Mouse (Mus musculus) intestine, embryonic 14.5 days (tissue): ENCODE measurements around the gene Gm12355. TPM values are rescaled to one million over a fixed set of nuclear protein-coding genes. Genes with fewer than 3 reads are reported as not detected.
"Not testable (repeated sequence)": the region's sequence is repeated elsewhere in the genome, so short reads cannot be mapped to it uniquely, and the experiment has no call there.

Experiments used
- ATAC-seq: fragments of 200-750 bp; cut with Nextera tagmentation; replicated peaks from 2 replicates; pipeline ENCODE4 v1.8.0; 2017; ENCODE audit warnings: low read depth, moderate number of reproducible peaks, moderate TSS enrichment, moderate library complexity; ENCODE audit not compliant: low FRiP score, low TSS enrichment
- DNase-seq: peaks from one replicate; pipeline ENCODE4 v3.0.0-alpha.2; 2018; ENCODE audit warnings: low spot score
- H3K27ac ChIP-seq: fragments of 300-500 bp; sonication (generic); 2 replicates; pipeline ENCODE4 v1.5.1; 2014; ENCODE audit warnings: low read depth, mild to moderate bottlenecking, control low read depth
- H3K27me3 ChIP-seq: fragments of 300-500 bp; sonication (generic); replicated peaks from 2 replicates; pipeline ENCODE4 v1.6.1; 2014; ENCODE audit warnings: low read length, control low read depth; ENCODE audit not compliant: control insufficient read depth, insufficient read depth
- H3K36me3 ChIP-seq: fragments of 300-500 bp; sonication (generic); 2 replicates; pipeline ENCODE4 v1.6.1; 2014; ENCODE audit warnings: low read length, control low read depth; ENCODE audit not compliant: control insufficient read depth, insufficient read depth
- H3K4me1 ChIP-seq: fragments of 300-500 bp; sonication (generic); replicated peaks from 2 replicates; pipeline ENCODE4 v1.6.1; 2014; ENCODE audit warnings: low read length, control low read depth, mixed read lengths; ENCODE audit not compliant: control insufficient read depth, insufficient read depth
- H3K4me2 ChIP-seq: fragments of 300-500 bp; sonication (generic); 2 replicates; pipeline ENCODE4 v1.6.1; 2014; ENCODE audit warnings: low read length
- H3K4me3 ChIP-seq: fragments of 300-500 bp; sonication (generic); 2 replicates; pipeline ENCODE4 v1.5.1; 2014; ENCODE audit warnings: low read depth, low read length, control low read depth, mixed read lengths
- H3K9ac ChIP-seq: fragments of 300-500 bp; sonication (generic); 2 replicates; pipeline ENCODE4 v1.6.1; 2014; ENCODE audit warnings: mild to moderate bottlenecking, low read length
- H3K9me3 ChIP-seq: fragments of 300-500 bp; sonication (generic); 2 replicates; pipeline ENCODE4 v1.6.1; 2016; ENCODE audit warnings: low read length, control low read depth; ENCODE audit not compliant: control insufficient read depth
- WGBS: fragments of 180-500 bp; shearing (Covaris S2); extraction: QIAGEN DNeasy Blood & Tissue Kit; methylation state at CpG from one replicate; pipeline ENCODE4 v1.1.7; 2014; 5-methylcytosine and 5-hydroxymethylcytosine counted together
- polyA plus RNA-seq: library from polyadenylated mRNA; unstranded; fragments of >200 nt; fragmentation: Nextera tagmentation; extraction: Ambion mirVana; gene quantifications from 2 replicates; pipeline ENCODE4 v1.2.1, GENCODE M21; 2014

Gm12355 gene
- polyA plus RNA-seq, 1 experiment from 2014 or later: 1.3 TPM

DNA sequence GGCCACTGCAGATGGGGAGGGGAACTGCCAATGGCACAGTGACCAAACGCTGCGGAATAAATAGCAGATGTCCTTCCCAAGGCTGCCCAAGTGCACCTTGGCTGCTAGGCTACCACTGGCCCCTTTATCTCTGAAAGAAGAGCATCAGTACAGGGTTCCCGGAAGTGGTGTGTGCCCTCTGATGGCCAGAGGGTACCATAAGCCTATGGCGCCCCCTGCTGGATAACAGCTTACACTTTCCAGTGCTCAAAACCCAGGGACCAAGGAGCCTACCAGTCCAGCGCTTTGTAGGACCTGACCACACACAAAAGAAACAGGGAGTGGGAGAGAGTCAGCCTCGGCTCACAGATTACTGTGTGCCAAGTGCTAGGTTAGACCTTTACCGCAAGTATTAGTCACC is 29.6 kb upstream of the Gm12355 start:
- H3K9me3 ChIP-seq, H3K4me3 ChIP-seq, H3K36me3 ChIP-seq, H3K27ac ChIP-seq, H3K4me2 ChIP-seq, H3K9ac ChIP-seq, H3K27me3 ChIP-seq, H3K4me1 ChIP-seq: not testable (repeated sequence)
- WGBS: 13% methylated on average over 7 of the region's 7 CpGs
- DNase-seq (peak; percentile 70), ATAC-seq (peak; percentile 47; the same call in 1 of the 2 replicates)

DNA sequence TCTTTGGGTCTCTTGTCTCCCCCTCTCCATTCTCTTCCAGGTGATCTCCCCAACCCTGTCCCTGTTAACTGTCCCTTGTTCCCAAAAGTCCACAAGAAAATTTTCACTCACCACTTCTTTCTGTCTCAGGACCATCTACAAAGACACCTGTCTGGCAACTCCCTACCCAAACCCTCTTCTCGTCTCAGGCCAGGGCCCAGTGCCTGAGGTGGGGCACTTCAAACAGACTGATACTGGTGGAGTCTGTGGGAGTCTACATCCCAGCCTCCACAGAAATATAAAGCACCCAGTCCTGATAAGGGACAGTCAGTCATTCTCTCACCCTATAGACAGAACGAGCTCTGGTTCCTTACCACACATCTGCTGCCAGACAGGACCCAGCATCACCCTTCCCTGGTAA is 21.0 kb upstream of the Gm12355 start, which contains the start of gene Gsdma2:
TSS of gene Gsdma2 (plus strand) at position 301 of the 400 bp plus-strand sequence.
- H3K9ac ChIP-seq: no peak within 1 kb of the TSS
- H3K4me2 ChIP-seq: no peak within 1 kb of the TSS
- H3K36me3 ChIP-seq: no peaks in the 10 kb centered on the region
- H3K27ac ChIP-seq: no peak within 1 kb of the TSS
- ATAC-seq: no peak
- no peaks in the 10 kb centered on the region for H3K4me1 ChIP-seq
- WGBS: 34% methylated on average over 2 of the region's 2 CpGs
- no peaks in the 10 kb centered on the region for H3K27me3 ChIP-seq
- no peak for DNase-seq
- H3K4me3 ChIP-seq: no peak within 1 kb of the TSS
- no peaks in the 10 kb centered on the region for H3K9me3 ChIP-seq

DNA sequence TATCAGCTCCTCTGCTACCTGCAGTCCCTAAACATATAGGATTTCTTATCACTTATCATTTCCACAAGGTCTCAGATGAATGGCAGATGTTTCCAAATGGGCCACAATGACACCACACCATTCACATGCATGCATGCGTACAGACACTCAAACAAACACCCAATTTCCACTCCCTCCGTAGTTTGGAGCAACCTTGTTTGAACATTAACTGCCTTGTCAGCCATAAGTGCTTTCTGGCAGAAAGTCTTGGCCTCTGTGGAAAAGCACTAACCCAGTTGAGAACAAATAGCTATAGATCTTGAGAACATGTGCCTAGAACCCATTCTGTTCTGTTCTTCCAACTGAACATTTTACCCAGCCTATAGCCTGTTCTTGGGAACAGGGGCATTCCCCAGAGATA is 20.5 kb upstream of the Gm12355 start:
- H3K36me3 ChIP-seq: no peaks in the 10 kb centered on the region

DNA sequence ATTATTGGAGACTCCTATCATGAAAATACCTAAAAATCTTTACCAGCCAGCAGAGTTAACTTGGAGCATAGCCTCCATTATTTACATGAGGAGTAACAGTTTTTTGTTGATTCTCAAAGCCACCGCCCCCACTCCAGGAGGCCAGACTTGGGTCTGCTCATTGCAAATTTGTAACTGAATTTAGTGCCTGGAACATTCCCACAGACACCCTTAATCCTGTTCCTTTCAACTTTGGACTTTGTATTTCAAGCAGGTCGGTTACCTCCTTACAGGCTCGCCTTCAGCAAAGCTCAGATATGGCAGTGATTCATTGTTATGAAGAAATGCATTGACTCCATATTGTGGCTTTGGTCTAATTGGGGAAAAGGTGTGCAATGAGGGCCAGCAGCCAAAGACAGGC is 19.3 kb upstream of the Gm12355 start:
- DNase-seq (no peak), ATAC-seq (no peak)
- Histone ChIP-seq H3K36me3 (no peaks in the 10 kb centered on the region), H3K9me3 (no peaks in the 10 kb centered on the region), H3K27me3 (no peaks in the 10 kb centered on the region), H3K4me3 (no peak overlapping the region), H3K9ac (no peak overlapping the region), H3K27ac (no peak overlapping the region), H3K4me2 (no peak overlapping the region), H3K4me1 (no peaks in the 10 kb centered on the region)
- 70% methylated on average over 3 of the region's 3 CpGs for WGBS

More for the DNA sequence above, 20.5 kb upstream of the Gm12355 start:
- no peak for DNase-seq
- 64% methylated on average over 2 of the region's 2 CpGs for WGBS
- H3K9me3 ChIP-seq: no peaks in the 10 kb centered on the region
- no peak overlapping the region for H3K4me2 ChIP-seq
- H3K4me3 ChIP-seq: no peak overlapping the region
- no peak overlapping the region for H3K9ac ChIP-seq
- H3K27ac ChIP-seq: no peak overlapping the region
- ATAC-seq: no peak
- no peaks in the 10 kb centered on the region for H3K27me3 ChIP-seq
- no peaks in the 10 kb centered on the region for H3K4me1 ChIP-seq

DNA sequence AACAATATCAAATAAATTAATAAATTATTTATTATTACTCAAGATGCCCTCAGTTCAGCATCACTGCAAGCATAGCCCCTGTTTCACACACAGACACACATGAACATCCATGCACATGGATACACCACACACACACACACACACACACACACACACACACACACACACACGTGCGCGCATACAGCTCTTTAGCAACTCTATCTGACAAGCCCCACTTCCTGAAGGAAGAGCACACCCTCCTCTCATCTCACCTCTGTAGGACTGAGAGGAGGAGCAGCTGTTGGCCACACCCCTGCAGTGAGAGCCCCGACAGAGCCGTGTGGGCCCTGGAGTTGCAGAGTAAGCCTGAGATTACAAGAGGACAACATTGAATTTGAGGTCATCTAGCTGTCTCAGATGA is 14.6 kb upstream of the Gm12355 start:
- H3K4me1 ChIP-seq: no peaks in the 10 kb centered on the region
- H3K4me3 ChIP-seq: no peak overlapping the region
- no peaks in the 10 kb centered on the region for H3K36me3 ChIP-seq
- H3K27ac ChIP-seq: no peak overlapping the region
- H3K9me3 ChIP-seq: no peaks in the 10 kb centered on the region
- ATAC-seq: no peak
- H3K27me3 ChIP-seq: no peaks in the 10 kb centered on the region
- no peak overlapping the region for H3K9ac ChIP-seq
- H3K4me2 ChIP-seq: no peak overlapping the region
- no peak for DNase-seq
- 54% methylated on average over 5 of the region's 5 CpGs for WGBS

DNA sequence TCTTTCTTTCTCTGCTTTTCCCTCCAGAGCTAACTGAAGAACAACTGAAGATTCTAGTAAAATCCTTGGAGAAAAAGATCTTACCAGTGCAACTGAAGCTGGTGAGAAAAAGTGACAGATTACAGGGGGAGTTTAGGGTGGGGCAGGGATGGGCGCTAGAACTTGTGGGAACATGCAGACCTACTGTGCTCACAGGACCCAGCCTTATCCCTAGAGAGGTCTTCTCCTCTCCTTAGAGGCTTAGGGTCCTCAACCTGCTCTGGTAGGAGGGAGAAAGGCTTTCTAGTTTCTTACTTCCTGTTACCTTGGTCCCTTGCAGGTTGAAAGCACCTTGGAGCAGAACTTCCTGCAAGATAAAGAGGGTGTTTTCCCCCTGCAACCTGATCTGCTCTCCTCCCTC is 12.0 kb upstream of the Gm12355 start:
- DNase-seq (no peak), ATAC-seq (no peak)
- Histone ChIP-seq H3K9ac (no peak overlapping the region), H3K27me3 (no peaks in the 10 kb centered on the region), H3K9me3 (no peaks in the 10 kb centered on the region), H3K36me3 (no peaks in the 10 kb centered on the region), H3K4me3 (no peak overlapping the region), H3K4me2 (no peak overlapping the region), H3K4me1 (no peaks in the 10 kb centered on the region), H3K27ac (no peak overlapping the region)
- WGBS: 76% methylated on average over 1 of the region's 1 CpGs

DNA sequence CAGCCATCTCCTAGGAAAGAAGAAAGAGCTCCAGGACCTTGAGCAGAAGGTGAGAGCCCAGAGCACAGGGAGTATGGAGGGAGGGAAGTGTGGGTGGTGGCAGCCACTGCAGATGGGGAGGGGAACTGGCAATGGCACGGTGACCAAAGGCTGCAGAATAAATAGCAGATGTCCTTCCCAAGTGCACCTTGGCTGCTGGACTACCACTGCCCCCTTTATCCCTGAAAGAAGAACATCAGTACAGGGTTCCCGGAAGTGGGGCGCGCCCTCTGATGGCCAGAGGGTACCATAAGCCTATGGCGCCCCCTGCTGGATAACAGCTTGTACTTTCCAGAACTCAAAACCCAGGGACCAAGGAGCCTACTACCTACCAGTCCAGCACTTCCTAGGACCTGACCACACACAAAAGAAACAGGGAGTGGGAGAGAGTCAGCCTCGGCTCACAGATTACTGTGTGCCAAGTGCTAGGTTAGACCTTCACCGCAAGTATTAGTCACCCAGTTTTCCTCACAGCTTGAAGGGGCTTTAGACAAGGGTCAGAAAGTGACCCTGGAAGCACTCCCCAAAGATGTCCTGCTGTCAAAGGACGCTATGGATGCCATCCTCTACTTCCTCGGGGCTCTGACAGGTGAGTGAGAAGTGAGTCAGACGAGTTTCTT is 10.0 kb upstream of the Gm12355 start:
- not testable (repeated sequence) for H3K9ac ChIP-seq, H3K4me3 ChIP-seq, ATAC-seq, H3K36me3 ChIP-seq, H3K27ac ChIP-seq, H3K4me1 ChIP-seq, H3K27me3 ChIP-seq, H3K4me2 ChIP-seq, H3K9me3 ChIP-seq
- WGBS: 41% methylated on average over 10 of the region's 10 CpGs
- peak; percentile 57 for DNase-seq

DNA sequence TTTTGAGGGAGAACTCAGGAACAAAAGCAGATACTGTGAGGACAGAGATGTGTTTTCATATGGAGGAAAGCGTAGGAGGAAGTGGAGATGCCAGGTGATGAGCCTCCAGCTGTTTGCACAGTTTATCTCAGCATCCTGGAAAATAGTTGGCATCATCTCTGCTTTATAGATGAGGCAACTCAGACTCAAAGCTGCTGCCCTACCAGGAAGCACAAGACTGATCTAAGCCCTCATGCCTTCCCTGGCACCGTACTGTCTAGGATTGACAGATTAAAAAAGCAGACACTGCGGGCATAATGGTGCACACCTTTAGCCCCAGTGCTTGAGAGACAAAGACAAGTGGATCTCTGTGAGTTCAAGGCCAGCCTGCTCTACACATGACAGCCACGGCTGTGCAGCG is 5.2 kb upstream of the Gm12355 start:
- no peaks in the 10 kb centered on the region for H3K9me3 ChIP-seq

DNA sequence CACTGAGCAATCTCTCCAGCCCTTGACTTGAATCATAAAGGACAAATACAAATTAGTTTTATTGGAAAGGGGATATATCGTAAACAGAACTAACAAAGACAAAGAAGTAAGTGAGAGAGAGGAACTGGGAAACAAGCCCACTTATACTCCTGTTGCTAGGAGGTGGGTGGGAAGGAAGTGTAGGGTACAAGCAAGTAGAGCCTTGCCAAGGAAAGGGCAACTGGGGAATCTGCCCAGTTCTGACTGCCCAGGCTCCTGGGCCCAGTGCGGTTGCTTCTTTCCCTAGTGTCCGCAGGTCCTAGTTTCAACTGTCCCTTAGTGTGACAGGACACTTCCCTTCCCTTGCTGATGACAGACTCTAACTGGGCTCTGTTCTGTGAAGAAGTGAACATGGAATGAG is 3.2 kb upstream of the Gm12355 start:
- no peak for ATAC-seq
- no peak for DNase-seq
- 92% methylated on average over 3 of the region's 3 CpGs for WGBS
- Histone ChIP-seq H3K36me3 (no peaks in the 10 kb centered on the region), H3K27ac (no peak overlapping the region), H3K9ac (no peak overlapping the region), H3K9me3 (no peaks in the 10 kb centered on the region), H3K4me3 (no peak overlapping the region), H3K27me3 (no peaks in the 10 kb centered on the region), H3K4me1 (no peaks in the 10 kb centered on the region), H3K4me2 (no peak overlapping the region)

More for the DNA sequence above, 5.2 kb upstream of the Gm12355 start:
- Histone ChIP-seq H3K27me3 (no peaks in the 10 kb centered on the region), H3K4me1 (no peaks in the 10 kb centered on the region), H3K36me3 (no peaks in the 10 kb centered on the region), H3K27ac (no peak overlapping the region), H3K4me3 (no peak overlapping the region), H3K4me2 (no peak overlapping the region), H3K9ac (no peak overlapping the region)
- DNase-seq: no peak
- no peak for ATAC-seq
- 91% methylated on average over 5 of the region's 5 CpGs for WGBS
